Mouse (Mus musculus) lung, embryonic 14.5 days (tissue): ENCODE data around the gene Cntnap2. TPM values are rescaled to one million over a fixed set of nuclear protein-coding genes. Genes with fewer than 3 reads are reported as not detected.

Source experiments
- ATAC-seq: fragments of 200-750 bp; cut with Nextera tagmentation; 2 replicates; pipeline ENCODE4 v1.8.0; 2017; ENCODE audit warnings: mild to moderate bottlenecking, moderate TSS enrichment, moderate library complexity; ENCODE audit not compliant: insufficient read depth
- DNase-seq: peaks from one replicate; pipeline ENCODE4 v3.0.0-alpha.2; 2015
- H3K27ac ChIP-seq: fragments of 300-500 bp; sonication (generic); 2 replicates; pipeline ENCODE4 v1.5.1; 2014; ENCODE audit warnings: low read depth, mild to moderate bottlenecking, moderate library complexity
- H3K27me3 ChIP-seq: fragments of 300-500 bp; sonication (generic); 2 replicates; pipeline ENCODE4 v1.6.1; 2014; ENCODE audit warnings: low read length, control low read depth; ENCODE audit not compliant: insufficient read depth
- H3K36me3 ChIP-seq: fragments of 300-500 bp; sonication (generic); 2 replicates; pipeline ENCODE4 v1.6.1; 2014; ENCODE audit warnings: control low read depth; ENCODE audit not compliant: insufficient read depth
- H3K4me1 ChIP-seq: fragments of 300-500 bp; sonication (generic); 2 replicates; pipeline ENCODE4 v1.6.1; 2014; ENCODE audit warnings: antibody characterized with exemption, control low read depth; ENCODE audit not compliant: insufficient read depth
- H3K4me2 ChIP-seq: fragments of 300-500 bp; sonication (generic); 2 replicates; pipeline ENCODE4 v1.6.1; 2014; ENCODE audit warnings: mild to moderate bottlenecking
- H3K4me3 ChIP-seq: fragments of 300-500 bp; sonication (generic); 2 replicates; pipeline ENCODE4 v1.5.1; 2014; ENCODE audit warnings: low read depth, low read length
- H3K9ac ChIP-seq: fragments of 300-500 bp; sonication (generic); 2 replicates; pipeline ENCODE4 v1.6.1; 2014
- H3K9me3 ChIP-seq: fragments of 300-500 bp; sonication (generic); 2 replicates; pipeline ENCODE4 v1.6.1; 2016; ENCODE audit warnings: low read depth, low read length, control low read depth
- CTCF ChIP-seq: IDR thresholded peaks from 2 replicates; pipeline ENCODE4 v1.5.1; 2016; ENCODE audit warnings: antibody characterized with exemption, low read depth
- WGBS: fragments of 180-500 bp; shearing (Covaris S2); extraction: QIAGEN DNeasy Blood & Tissue Kit; methylation state at CpG from one replicate; pipeline ENCODE4 v1.1.7; 2014; 5-methylcytosine and 5-hydroxymethylcytosine counted together
- polyA plus RNA-seq: library from polyadenylated mRNA; unstranded; fragments of >200 nt; fragmentation: Nextera tagmentation; extraction: Ambion mirVana; gene quantifications from 2 replicates; pipeline ENCODE4 v1.2.1, GENCODE M21; 2014

Gene Cntnap2
- polyA plus RNA-seq, 1 experiment from 2014 or later = 1.0 TPM

DNA sequence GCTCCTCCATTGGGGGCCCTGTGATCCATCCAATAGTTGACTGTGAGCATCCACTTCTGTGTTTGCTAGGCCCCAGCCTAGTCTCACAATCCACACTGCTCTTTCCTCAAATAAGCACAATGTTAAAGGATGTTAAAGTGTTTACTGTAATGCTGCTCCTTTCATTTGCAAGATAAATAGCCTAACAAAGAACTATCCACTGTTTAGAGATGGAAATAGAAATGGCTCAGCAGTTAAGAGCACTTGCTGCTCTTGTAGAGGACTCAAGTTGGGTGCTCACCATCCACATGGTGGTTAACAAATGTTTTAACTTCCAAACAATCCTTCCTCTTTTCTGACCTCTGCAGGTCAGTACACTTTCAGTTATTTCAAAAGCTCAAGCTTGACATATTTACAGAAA, 1022.3 kb downstream of the Cntnap2 start:
- Histone ChIP-seq H3K27ac (no peak overlapping the region), H3K9ac (no peak overlapping the region), H3K4me2 (no peak overlapping the region), H3K9me3 (no peaks in the 10 kb centered on the region), H3K4me3 (no peak overlapping the region), H3K27me3 (no peaks in the 10 kb centered on the region), H3K36me3 (no peaks in the 10 kb centered on the region), H3K4me1 (no peaks in the 10 kb centered on the region)
- ATAC-seq (no peak), DNase-seq (no peak)
- no peak for TF ChIP-seq CTCF

DNA sequence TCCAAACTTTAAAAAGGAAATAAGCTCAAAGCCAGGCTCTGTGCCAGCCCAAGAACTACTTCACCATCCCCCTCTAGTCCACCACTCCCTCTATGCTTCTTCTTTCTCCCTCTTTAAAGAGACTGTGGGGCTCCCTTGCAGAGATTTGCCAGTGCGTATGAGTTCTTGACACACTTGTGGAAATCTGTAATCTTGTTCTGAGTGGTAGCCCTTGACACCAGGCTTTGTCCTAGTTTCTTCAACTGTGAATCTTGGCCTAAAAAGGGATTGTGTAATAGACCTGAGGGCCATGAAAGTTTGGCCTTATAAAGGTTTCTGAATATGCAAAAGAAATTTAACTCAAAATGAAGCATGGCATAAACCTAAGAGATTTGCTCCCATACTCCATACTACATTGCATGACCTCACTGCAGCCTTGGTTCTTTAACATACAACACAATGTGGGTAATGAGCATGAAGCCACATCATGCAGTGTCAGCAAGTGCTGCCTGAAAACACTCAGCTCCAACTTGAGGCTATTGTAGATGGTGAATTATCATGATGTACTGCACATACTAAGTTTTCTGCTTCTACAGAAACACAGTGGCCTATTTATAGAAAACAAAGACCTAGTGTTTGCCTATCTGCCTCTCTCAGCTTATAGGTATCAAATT, 1084.2 kb downstream of the Cntnap2 start:
- H3K36me3 ChIP-seq = no peaks in the 10 kb centered on the region
- H3K4me3 ChIP-seq = no peak overlapping the region
- no peak overlapping the region for H3K4me2 ChIP-seq
- ATAC-seq (no peak), DNase-seq (no peak)
- no peak for TF ChIP-seq CTCF
- no peak overlapping the region for H3K27ac ChIP-seq
- no peaks in the 10 kb centered on the region for H3K4me1 ChIP-seq
- H3K9me3 ChIP-seq = no peaks in the 10 kb centered on the region
- WGBS = 77% methylated on average over 1 of the region's 1 CpGs
- no peaks in the 10 kb centered on the region for H3K27me3 ChIP-seq
- H3K9ac ChIP-seq = no peak overlapping the region

DNA sequence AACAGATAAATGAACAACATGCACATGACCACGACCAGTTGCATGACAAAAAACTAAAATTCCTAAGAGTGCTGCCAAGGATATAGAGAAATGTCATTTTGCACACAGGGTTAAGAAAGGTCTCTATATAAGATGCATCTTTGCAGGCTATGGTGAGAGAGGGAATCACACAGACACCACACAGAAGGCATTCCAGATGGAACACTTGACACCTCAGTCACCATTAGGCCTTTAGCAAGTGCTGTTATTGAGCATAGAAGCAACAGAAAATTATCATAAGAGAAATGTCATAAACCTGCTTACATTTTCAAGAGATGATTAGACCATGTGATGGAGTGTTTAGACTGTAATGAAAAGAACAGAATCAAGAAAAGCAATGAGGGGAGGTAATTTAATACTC, 1107.7 kb downstream of the Cntnap2 start:
- no peak overlapping the region for H3K4me3 ChIP-seq
- H3K4me2 ChIP-seq = no peak overlapping the region
- ATAC-seq = no peak
- H3K36me3 ChIP-seq = no peaks in the 10 kb centered on the region
- H3K27me3 ChIP-seq = no peaks in the 10 kb centered on the region
- no peak for TF ChIP-seq CTCF
- no peaks in the 10 kb centered on the region for H3K9me3 ChIP-seq
- DNase-seq = no peak
- no peak overlapping the region for H3K27ac ChIP-seq
- no peak overlapping the region for H3K9ac ChIP-seq
- no peaks in the 10 kb centered on the region for H3K4me1 ChIP-seq
- 74% methylated on average over 1 of the region's 1 CpGs for WGBS

DNA sequence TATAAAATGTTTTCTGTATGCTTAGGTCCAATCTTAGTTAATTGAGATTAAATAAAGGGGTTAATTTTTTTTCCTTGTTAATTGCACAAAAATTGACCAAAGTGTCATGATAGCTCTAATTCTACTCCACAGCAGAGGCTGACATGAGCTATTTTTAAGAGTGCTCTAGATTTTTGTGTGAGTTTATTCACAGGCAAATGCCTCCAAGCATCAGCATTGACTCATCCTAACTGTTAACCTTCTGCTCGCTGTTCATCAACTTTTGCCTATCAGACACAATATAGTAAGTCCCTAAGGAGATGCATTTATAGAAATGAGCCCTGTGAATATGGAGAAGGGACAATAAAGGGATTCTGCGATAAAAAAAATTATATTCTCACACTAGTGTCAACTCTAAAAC, 1138.1 kb downstream of the Cntnap2 start:
- Histone ChIP-seq H3K9me3 (no peaks in the 10 kb centered on the region), H3K4me3 (no peak overlapping the region), H3K27ac (no peak overlapping the region), H3K4me2 (no peak overlapping the region), H3K27me3 (no peaks in the 10 kb centered on the region), H3K4me1 (no peaks in the 10 kb centered on the region), H3K9ac (no peak overlapping the region), H3K36me3 (no peaks in the 10 kb centered on the region)
- no peak for TF ChIP-seq CTCF
- DNase-seq (no peak), ATAC-seq (no peak)
- 88% methylated on average over 2 of the region's 2 CpGs for WGBS

DNA sequence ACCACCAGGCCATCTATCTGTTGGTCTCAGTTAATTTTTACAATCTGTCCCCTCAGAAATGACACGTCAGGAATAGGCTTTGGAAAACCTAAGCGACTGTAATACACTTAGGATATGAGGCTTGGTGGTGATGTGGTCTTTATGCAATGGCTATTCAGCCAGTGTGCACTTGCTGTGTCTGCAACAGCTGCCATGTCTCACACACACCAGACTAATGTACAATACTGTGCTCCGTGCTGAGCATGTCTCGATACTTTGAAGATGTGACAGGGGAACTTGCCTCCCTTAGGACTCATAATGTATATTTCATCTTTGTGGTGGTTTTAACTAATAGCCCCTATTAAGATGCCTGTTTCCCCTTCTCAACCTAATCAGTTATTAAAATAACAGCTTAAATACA, 1142.7 kb downstream of the Cntnap2 start:
- peak; percentile 98 for ATAC-seq
- Histone ChIP-seq H3K36me3 (no peaks in the 10 kb centered on the region), H3K27me3 (no peaks in the 10 kb centered on the region), H3K9me3 (no peaks in the 10 kb centered on the region), H3K9ac (no peak overlapping the region), H3K4me3 (no peak overlapping the region), H3K4me1 (no peaks in the 10 kb centered on the region), H3K4me2 (no peak overlapping the region), H3K27ac (no peak overlapping the region)
- TF ChIP-seq CTCF = no peak
- peak; percentile 89 for DNase-seq
- 35% methylated on average over 4 of the region's 4 CpGs for WGBS

DNA sequence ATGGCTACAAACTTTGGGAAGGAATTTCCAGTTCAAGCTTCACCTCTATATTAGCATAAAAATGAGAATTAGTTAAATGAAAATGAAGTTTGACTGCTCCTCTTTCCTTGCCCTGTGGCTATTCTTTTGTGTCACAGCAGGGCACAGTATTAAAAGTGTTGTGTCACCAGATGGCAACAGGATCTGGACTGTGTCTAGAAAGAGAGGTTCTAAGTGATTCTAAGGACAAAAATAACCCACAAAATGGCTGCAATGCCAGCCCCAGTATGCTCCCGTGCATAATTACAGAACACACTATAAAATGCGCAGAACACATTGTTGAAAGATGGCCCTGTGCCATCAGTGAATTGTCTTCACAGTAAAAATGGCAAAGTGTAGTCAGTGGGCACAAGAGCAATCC, 1146.4 kb downstream of the Cntnap2 start:
- TF ChIP-seq CTCF = no peak
- H3K9me3 ChIP-seq = no peaks in the 10 kb centered on the region
- no peak overlapping the region for H3K4me3 ChIP-seq
- WGBS = 70% methylated on average over 2 of the region's 2 CpGs
- no peaks in the 10 kb centered on the region for H3K36me3 ChIP-seq
- no peaks in the 10 kb centered on the region for H3K27me3 ChIP-seq
- no peak overlapping the region for H3K27ac ChIP-seq
- no peak overlapping the region for H3K9ac ChIP-seq
- no peaks in the 10 kb centered on the region for H3K4me1 ChIP-seq
- no peak for ATAC-seq
- H3K4me2 ChIP-seq = no peak overlapping the region
- no peak for DNase-seq

DNA sequence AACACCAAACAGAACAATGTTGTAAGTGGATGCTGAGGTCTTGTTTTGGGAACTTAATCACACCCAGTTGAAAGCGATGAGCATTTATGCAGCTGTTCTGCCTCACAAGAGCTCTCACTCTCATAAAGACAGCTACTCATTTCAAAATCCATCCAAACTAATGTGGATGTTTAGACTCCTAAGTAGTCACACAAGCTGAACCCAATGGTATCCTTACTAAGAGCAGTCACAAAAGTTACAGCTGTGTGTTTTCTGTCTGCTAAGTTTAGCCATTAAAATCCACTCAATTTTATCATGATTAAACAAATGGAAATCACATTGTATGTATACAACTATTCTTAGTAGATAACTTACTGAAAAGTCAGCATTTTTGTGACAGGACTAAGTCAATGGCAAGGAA, 1173.7 kb downstream of the Cntnap2 start:
- 51% methylated on average over 1 of the region's 1 CpGs for WGBS
- no peaks in the 10 kb centered on the region for H3K9me3 ChIP-seq

DNA sequence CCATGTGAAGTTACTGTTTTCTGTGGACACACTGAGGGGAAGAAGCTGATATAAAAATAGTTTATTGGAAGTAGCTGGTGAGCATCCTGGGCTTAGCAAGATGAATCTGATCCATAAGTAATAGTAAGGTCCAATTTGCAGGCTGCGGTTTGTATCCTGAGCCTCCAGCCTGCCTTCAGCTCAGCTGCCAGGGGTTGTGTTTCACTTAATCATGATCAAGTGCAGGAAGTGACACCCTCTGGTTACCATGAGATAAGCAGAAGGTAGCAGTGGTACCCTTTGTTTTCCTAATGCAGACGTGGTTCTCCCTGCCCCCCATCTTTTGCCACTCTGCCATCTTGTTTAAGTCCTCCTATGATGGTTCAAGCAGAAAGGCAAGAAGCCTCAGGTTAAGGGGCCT, 1181.2 kb downstream of the Cntnap2 start:
- WGBS = 48% methylated on average over 2 of the region's 2 CpGs
- Histone ChIP-seq H3K4me1 (no peaks in the 10 kb centered on the region), H3K4me2 (no peak overlapping the region), H3K9ac (no peak overlapping the region), H3K9me3 (no peaks in the 10 kb centered on the region), H3K27me3 (no peaks in the 10 kb centered on the region), H3K27ac (no peak overlapping the region), H3K4me3 (no peak overlapping the region), H3K36me3 (no peaks in the 10 kb centered on the region)
- TF ChIP-seq CTCF = no peak
- no peak for ATAC-seq
- DNase-seq = no peak

More for the DNA sequence above, 1173.7 kb downstream of the Cntnap2 start:
- DNase-seq (peak; percentile 41), ATAC-seq (peak; percentile 60; the same call in 1 of the 2 replicates)
- no peaks in the 10 kb centered on the region for H3K4me1 ChIP-seq
- no peaks in the 10 kb centered on the region for H3K36me3 ChIP-seq
- TF ChIP-seq CTCF = no peak
- no peak overlapping the region for H3K4me3 ChIP-seq
- no peak overlapping the region for H3K27ac ChIP-seq
- H3K4me2 ChIP-seq = no peak overlapping the region
- H3K9ac ChIP-seq = no peak overlapping the region
- no peaks in the 10 kb centered on the region for H3K27me3 ChIP-seq
